Mouse (Mus musculus) MEL (cell line): ENCODE data around the gene Arhgef25.
A peak's percentile ranks its signal among the peaks of the same experiment; 100 is the strongest.

Source experiments
- CHD1 ChIP-seq: IDR thresholded peaks from 2 replicates; pipeline ENCODE4 v1.6.1; 2012; ENCODE audit warnings: low read depth, mild to moderate bottlenecking, inconsistent platforms, low read length, improper control_type of control experiment
- ETS1 ChIP-seq: IDR thresholded peaks from 2 replicates; pipeline ENCODE4 v1.6.1; 2012; ENCODE audit warnings: low read depth, mild to moderate bottlenecking, inconsistent platforms, low read length, improper control_type of control experiment, moderate library complexity
- HCFC1 ChIP-seq: IDR thresholded peaks from 2 replicates; pipeline ENCODE4 v1.6.1; 2012; ENCODE audit warnings: low read depth, mild to moderate bottlenecking, inconsistent platforms, low read length, improper control_type of control experiment, moderate library complexity
- POLR2A ChIP-seq, 2 experiments: IDR thresholded peaks; 2 replicates each; pipeline ENCODE4 v1.6.1; 2011 to 2012; ENCODE audit warnings: low read length in 2 of 2, mild to moderate bottlenecking in 2 of 2, control low read depth in 1 of 2, improper control_type of control experiment in 1 of 2, low read depth in 1 of 2, moderate library complexity in 1 of 2; ENCODE audit not compliant: control insufficient read depth in 1 of 2, insufficient read depth in 1 of 2, poor library complexity in 1 of 2

DNA sequence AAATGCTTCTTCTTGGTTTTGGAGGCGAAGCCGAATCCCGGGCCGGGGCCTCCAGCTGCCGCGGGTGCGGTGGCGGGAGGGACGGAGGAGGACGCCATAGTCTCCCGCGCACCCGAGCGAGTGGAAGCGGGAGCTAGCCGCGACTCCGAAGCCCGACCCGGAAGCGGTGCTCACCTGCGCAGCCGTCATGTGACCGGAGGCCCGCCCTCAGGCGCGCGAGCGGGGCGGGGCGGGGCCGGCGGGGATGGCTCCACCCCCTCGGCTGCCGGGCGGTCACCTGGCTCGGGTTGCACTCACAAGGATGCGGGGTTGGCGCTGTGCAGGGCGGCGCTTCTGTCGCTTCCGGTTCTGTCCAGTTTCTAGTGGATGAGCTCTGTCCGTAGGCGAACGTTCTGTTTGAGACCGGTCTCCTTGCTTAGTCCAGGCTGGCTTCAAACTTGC is 21.6 kb upstream of the Arhgef25 start, which contains the start of gene Pip4k2c:
- TF ChIP-seq HCFC1: peak; percentile 76
- no peak for TF ChIP-seq ETS1
- TF ChIP-seq POLR2A (IDR thresholded peaks at IDR 0.05; ENCODE audit: control insufficient read depth in 1 of 2, insufficient read depth in 1 of 2, low read depth in 1 of 2, low read length in 2 of 2, poor library complexity in 1 of 2): peak; percentile 52 to 80; a peak in 2 of 4 replicates
- TF ChIP-seq CHD1: no peak
